Mouse (Mus musculus) stomach, postnatal 0 days (tissue): ENCODE measurements around the gene Sftpd. TPM values are rescaled to one million over a fixed set of nuclear protein-coding genes. Genes with fewer than 3 reads are reported as not detected.

Experiments used
- ATAC-seq: fragments of 200-750 bp; cut with Nextera tagmentation; 2 replicates; pipeline ENCODE4 v1.8.0; 2017; ENCODE audit not compliant: low FRiP score, low TSS enrichment
- DNase-seq: peaks from one replicate; pipeline ENCODE4 v3.0.0-alpha.2; 2016; ENCODE audit warnings: low spot score
- H3K27ac ChIP-seq: fragments of 300-500 bp; sonication (generic); replicated peaks from 2 replicates; pipeline ENCODE4 v1.5.1; 2014; ENCODE audit warnings: mild to moderate bottlenecking, control low read depth
- H3K27me3 ChIP-seq: fragments of 300-500 bp; sonication (generic); 2 replicates; pipeline ENCODE4 v1.6.1; 2014; ENCODE audit warnings: low read length; ENCODE audit not compliant: control insufficient read depth, insufficient read depth
- H3K36me3 ChIP-seq: fragments of 300-500 bp; sonication (generic); 2 replicates; pipeline ENCODE4 v1.6.1; 2014; ENCODE audit warnings: low read length, mixed read lengths; ENCODE audit not compliant: control insufficient read depth, insufficient read depth
- H3K4me1 ChIP-seq: fragments of 300-500 bp; sonication (generic); replicated peaks from 2 replicates; pipeline ENCODE4 v1.6.1; 2014; ENCODE audit warnings: antibody characterized with exemption; ENCODE audit not compliant: control insufficient read depth, insufficient read depth
- H3K4me2 ChIP-seq: fragments of 300-500 bp; sonication (generic); replicated peaks from 2 replicates; pipeline ENCODE4 v1.6.1; 2014; ENCODE audit warnings: low read depth, mild to moderate bottlenecking, control low read depth, moderate library complexity
- H3K4me3 ChIP-seq: fragments of 300-500 bp; sonication (generic); 2 replicates; pipeline ENCODE4 v1.5.1; 2014; ENCODE audit warnings: low read depth, low read length, control low read depth
- H3K9ac ChIP-seq: fragments of 300-500 bp; sonication (generic); 2 replicates; pipeline ENCODE4 v1.6.1; 2014; ENCODE audit warnings: mild to moderate bottlenecking, low read length, control low read depth, mixed read lengths
- H3K9me3 ChIP-seq: fragments of 300-500 bp; sonication (generic); 2 replicates; pipeline ENCODE4 v1.6.1; 2016; ENCODE audit warnings: low read length; ENCODE audit not compliant: control insufficient read depth
- CTCF ChIP-seq: IDR thresholded peaks from 2 replicates; pipeline ENCODE4 v1.5.1; 2016; ENCODE audit warnings: antibody characterized with exemption, low read depth, mild to moderate bottlenecking, moderate library complexity
- EP300 ChIP-seq: optimal IDR thresholded peaks from 2 replicates; pipeline ENCODE3; 2016; ENCODE audit warnings: antibody characterized with exemption
- WGBS: fragments of 180-500 bp; shearing (Covaris S2); extraction: QIAGEN DNeasy Blood & Tissue Kit; methylation state at CpG from one replicate; pipeline ENCODE4 v1.1.7; 2014; 5-methylcytosine and 5-hydroxymethylcytosine counted together
- polyA plus RNA-seq: library from polyadenylated mRNA; unstranded; fragments of >200 nt; fragmentation: Nextera tagmentation; extraction: Ambion mirVana; gene quantifications from 2 replicates; pipeline ENCODE4 v1.2.1, GENCODE M21; 2015

The Sftpd gene
- polyA plus RNA-seq, 1 experiment from 2014 or later = 4.9 TPM

- Histone ChIP-seq H3K36me3 (no peaks in the 10 kb centered on the region), H3K4me1 (no peaks in the 10 kb centered on the region), H3K4me3 (no peak overlapping the region), H3K9ac (no peak overlapping the region), H3K9me3 (no peaks in the 10 kb centered on the region), H3K4me2 (no peak overlapping the region), H3K27ac (no peak overlapping the region), H3K27me3 (no peaks in the 10 kb centered on the region)
- TF ChIP-seq CTCF (no peak), EP300 (no peak)
- DNase-seq = no peak
- WGBS = 77% methylated on average over 3 of the region's 3 CpGs
- ATAC-seq = no peak
Observed at GRCm38 (mm10) chr14:41146922-41147321, 38.0 kb downstream of the Sftpd start.

- Histone ChIP-seq H3K4me2 (no peak overlapping the region), H3K4me1 (no peaks in the 10 kb centered on the region), H3K9me3 (no peaks in the 10 kb centered on the region), H3K27me3 (no peaks in the 10 kb centered on the region), H3K9ac (no peak overlapping the region), H3K4me3 (no peak overlapping the region), H3K27ac (no peak overlapping the region), H3K36me3 (no peaks in the 10 kb centered on the region)
- TF ChIP-seq CTCF (no peak), EP300 (no peak)
- ATAC-seq (no peak), DNase-seq (no peak)
- 43% methylated on average over 6 of the region's 6 CpGs for WGBS
Observed at GRCm38 (mm10) chr14:41146035-41146434, 38.9 kb downstream of the Sftpd start.

GRCm38 (mm10) chr14:41140686-41141085 lies 44.3 kb downstream of the Sftpd start:
- TF ChIP-seq CTCF = no peak
- TF ChIP-seq EP300 = no peak
- no peak overlapping the region for H3K4me3 ChIP-seq
- H3K9me3 ChIP-seq = no peaks in the 10 kb centered on the region
- no peak overlapping the region for H3K27ac ChIP-seq
- ATAC-seq (no peak), DNase-seq (no peak)
- H3K36me3 ChIP-seq = no peaks in the 10 kb centered on the region
- no peaks in the 10 kb centered on the region for H3K4me1 ChIP-seq
- no peak overlapping the region for H3K9ac ChIP-seq
- 89% methylated on average over 1 of the region's 1 CpGs for WGBS
- H3K4me2 ChIP-seq = no peak overlapping the region
- H3K27me3 ChIP-seq = no peaks in the 10 kb centered on the region

- no peak for TF ChIP-seq CTCF
- no peak for TF ChIP-seq EP300
- Histone ChIP-seq H3K36me3 (no peaks in the 10 kb centered on the region), H3K27ac (no peak overlapping the region), H3K4me3 (no peak overlapping the region), H3K27me3 (no peaks in the 10 kb centered on the region), H3K9me3 (no peaks in the 10 kb centered on the region), H3K9ac (no peak overlapping the region), H3K4me2 (no peak overlapping the region), H3K4me1 (no peaks in the 10 kb centered on the region)
- DNase-seq (no peak), ATAC-seq (no peak)
Observed at GRCm38 (mm10) chr14:41137006-41137405, 47.9 kb downstream of the Sftpd start.

GRCm38 (mm10) chr14:41131540-41131939 lies 53.4 kb downstream of the Sftpd start, which contains the start of gene Sftpa1:
TSS of gene Sftpa1 (plus strand) at chr14:41131782.
- Histone ChIP-seq H3K27ac (no peak within 1 kb of the TSS), H3K27me3 (no peaks in the 10 kb centered on the region), H3K36me3 (no peaks in the 10 kb centered on the region), H3K9ac (no peak within 1 kb of the TSS), H3K4me3 (no peak within 1 kb of the TSS), H3K4me1 (no peaks in the 10 kb centered on the region), H3K9me3 (no peaks in the 10 kb centered on the region), H3K4me2 (no peak within 1 kb of the TSS)
- no peak for DNase-seq
- no peak for ATAC-seq
- 66% methylated on average over 7 of the region's 7 CpGs for WGBS
- TF ChIP-seq CTCF (no peak), EP300 (no peak)

GRCm38 (mm10) chr14:41127997-41128396 lies 57.0 kb downstream of the Sftpd start:
- H3K4me2 ChIP-seq = no peak overlapping the region
- no peaks in the 10 kb centered on the region for H3K36me3 ChIP-seq
- no peak for ATAC-seq
- H3K4me3 ChIP-seq = no peak overlapping the region
- no peaks in the 10 kb centered on the region for H3K27me3 ChIP-seq
- no peaks in the 10 kb centered on the region for H3K4me1 ChIP-seq
- H3K9ac ChIP-seq = no peak overlapping the region
- H3K9me3 ChIP-seq = no peaks in the 10 kb centered on the region
- peak; percentile 77 for TF ChIP-seq CTCF
- no peak for TF ChIP-seq EP300
- H3K27ac ChIP-seq = no peak overlapping the region
- DNase-seq = peak; percentile 24
- WGBS = 12% methylated on average over 4 of the region's 4 CpGs
